Mouse (Mus musculus) gastrocnemius, postnatal 36 days (tissue): ENCODE data around the gene Rpl29. TPM values are rescaled to one million over a fixed set of nuclear protein-coding genes. Genes with fewer than 3 reads are reported as not detected.

Experiments
- DNase-seq, 2 experiments: peaks; one replicate each; pipeline ENCODE4 v3.0.0; 2022
- intact Hi-C: fragments of 180-260 bp; cut with DNase I; formaldehyde crosslinking; loops from one replicate; pipeline ENCODE4 v1.15.1; 2025
- long read RNA-seq, 2 experiments: library from polyadenylated mRNA; stranded (forward); transcript quantifications; one replicate each; pipeline ENCODE4 v2.0.0; 2021
- total RNA-seq, 2 experiments: library from RNA; stranded (reverse); gene quantifications; 2 replicates each; pipeline ENCODE4 v1.2.3; 2021

Gene Rpl29
- total RNA-seq = 100 to 1,000 TPM; 218 to 266 TPM
- long read RNA-seq, experiment 1, transcript Rpl29-201 (4 exons, 710 nt) = minor isoform, 16 of 111 reads
- long read RNA-seq, experiment 1, transcript Rpl29-203 (4 exons, 733 nt) = major isoform, 85 of 111 reads
- long read RNA-seq, experiment 1, partial matches to known transcripts = 10 of 111 reads
- long read RNA-seq, experiment 1, other reads (novel, unspliced or antisense) = 0 of 111 reads
- long read RNA-seq, experiment 2, transcript Rpl29-201 (4 exons, 710 nt) = minor isoform, 24 of 155 reads
- long read RNA-seq, experiment 2, transcript Rpl29-203 (4 exons, 733 nt) = major isoform, 114 of 155 reads
- long read RNA-seq, experiment 2, partial matches to known transcripts = 2 of 155 reads
- long read RNA-seq, experiment 2, other reads (novel, unspliced or antisense) = 14 of 155 reads

DNA sequence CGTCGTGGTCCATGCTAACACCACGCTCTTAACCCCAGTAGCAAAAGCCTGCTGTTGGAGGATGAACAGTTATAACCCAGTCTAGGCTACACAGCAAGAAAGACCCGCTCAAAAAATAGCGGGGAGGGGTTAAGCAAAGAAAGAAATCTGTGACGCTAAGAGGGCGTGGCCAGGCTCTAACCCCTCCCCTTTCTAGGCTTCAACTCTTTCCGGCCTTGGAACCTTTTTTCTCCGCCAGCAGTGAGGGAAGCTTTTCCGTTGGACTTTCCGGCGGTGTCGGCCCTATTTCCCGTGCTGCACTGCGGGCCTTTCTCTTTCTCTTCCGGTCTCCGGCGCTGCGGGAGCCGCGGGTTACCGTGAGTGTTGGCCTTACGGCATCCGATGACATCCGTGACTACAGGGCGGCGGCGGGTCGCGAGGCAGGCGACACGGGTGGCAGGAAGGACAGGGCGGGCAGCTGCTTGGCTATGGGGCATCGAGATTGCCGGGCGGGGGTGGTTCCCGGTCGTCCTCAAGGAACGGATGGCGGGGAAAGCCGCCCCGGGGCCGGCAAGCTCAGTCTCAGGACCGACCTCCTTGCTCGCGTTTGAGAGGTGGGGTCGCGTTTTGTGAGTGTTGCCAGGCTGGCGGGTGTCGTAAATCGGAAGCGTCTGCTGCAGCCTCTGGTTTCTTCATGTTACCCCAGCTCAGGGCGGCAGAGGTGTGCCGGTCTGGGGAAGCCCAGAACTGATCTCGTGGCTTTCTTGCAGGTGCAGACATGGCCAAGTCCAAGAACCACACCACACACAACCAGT lies at the start of gene Rpl29:
Gene Rpl29 (plus strand): TSS at position 234 of the 794 bp plus-strand sequence.
- intact Hi-C loops = loop anchor here (10.0 kb wide), 2 partner anchors 215 to 255 kb away; partner anchors contain the start of gene Wdr82
- peak; percentile 90 to 96 for DNase-seq

DNA sequence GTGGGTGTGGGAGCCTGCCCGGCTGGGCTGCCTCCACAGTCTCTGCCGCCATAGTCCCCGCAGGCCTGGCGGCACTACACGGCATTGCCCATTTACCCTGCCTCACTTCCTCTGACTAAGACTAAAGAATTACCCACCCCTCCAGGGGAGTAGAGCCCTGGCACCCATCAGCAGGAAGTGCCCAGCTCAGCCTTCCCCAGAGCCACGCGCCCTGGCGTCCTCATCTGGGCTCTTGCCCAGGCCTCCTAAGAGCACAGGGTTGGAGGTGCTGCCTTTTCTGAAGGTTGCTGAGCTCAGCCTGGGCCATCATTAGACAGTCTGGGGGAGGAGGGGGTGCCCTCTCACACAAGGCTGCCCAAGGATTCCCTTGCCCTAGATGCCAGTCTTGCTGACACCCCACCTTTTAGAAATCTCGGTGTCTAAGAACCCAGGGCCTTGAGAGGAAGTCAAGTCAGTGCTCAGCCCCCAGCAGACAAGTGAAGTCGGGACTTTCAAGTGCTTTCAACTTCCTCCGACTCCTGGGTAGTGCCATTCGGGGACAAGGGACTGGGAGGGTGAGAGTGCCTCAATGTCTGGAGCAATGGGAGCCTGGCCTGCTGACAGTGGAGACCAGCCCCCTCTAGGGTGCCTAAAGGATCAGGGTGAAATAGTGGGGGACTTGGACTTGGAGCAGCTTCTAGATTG lies 42.9 kb upstream of the Rpl29 start:
- intact Hi-C loops = loop anchor here (2.0 kb wide), 1 partner anchor 16 kb away; no protein-coding TSS in a partner anchor
- DNase-seq = peak; percentile 37 to 52

GRCm38 (mm10) chr9:106392828-106393527 lies 36.3 kb upstream of the Rpl29 start:
- intact Hi-C loops = no loop called here
- no peak for DNase-seq

GRCm38 (mm10) chr9:106393548-106393947 lies 35.7 kb upstream of the Rpl29 start:
- no peak for DNase-seq
- intact Hi-C loops = no loop called here

DNA sequence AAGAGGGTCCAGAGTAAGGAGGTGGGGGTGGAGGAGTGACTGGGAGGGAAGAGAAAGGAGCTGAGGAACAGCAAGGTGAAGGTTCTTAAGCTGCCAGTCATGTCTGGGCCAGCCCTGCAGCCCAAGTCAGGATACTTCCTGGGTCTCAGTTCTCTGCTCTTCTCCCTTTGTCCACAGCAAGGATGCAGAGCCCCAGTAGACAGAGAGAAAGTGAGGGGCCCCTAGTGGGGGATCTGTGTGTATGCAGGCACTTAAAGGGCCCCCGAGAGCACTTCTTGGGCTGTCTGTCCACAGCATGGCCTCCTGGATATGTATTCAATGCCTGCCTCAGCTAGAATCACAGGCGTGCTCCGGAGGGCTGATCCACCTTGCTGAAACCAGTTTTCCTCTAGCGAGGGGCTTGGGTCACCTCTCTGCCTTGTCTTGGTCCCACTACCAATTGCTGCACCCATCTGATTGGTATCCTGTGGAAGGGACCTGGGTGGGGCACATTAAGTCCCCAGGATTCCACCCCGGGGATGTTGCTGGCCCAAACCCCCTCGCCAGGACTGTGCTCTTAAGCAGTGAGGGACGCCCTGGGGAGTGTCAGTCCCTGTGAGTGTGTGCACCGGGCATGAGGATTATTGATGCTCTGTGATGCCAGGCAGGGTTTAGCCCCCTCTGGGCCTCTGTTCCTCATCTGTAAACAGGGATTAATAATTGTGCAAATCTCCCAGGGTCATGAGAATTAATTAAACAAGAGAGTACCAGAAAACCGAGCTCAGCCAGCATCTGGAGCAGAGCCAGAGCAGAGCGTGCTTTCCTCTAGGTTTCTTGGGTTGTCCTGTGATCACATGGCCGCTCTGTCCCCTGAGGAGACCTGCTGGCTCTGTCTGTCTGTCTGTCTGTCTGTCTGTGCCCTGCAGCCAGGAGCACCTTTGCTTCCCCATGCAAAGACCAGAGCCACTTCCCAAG lies 34.3 kb upstream of the Rpl29 start:
- DNase-seq = no peak
- intact Hi-C loops = no loop called here

DNA sequence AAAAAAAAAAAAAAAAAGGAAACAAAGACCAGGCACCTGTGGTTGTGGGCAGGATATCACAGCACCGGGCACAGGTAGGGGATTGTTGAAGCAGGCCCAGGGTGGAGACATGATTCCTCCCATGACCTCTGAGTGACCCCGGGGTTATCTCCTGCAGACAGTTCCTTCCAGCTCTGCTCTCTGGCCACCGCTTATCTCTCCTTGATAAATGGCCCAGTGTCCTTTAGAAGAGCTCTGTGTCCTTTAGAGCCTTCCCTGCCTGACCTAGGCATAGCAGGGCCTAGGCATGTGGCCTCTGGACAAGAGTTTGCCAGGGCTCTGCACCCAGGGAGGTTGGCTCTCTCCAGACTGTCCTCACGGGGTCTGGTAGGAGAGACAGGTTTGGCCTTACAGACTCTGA lies 31.5 kb upstream of the Rpl29 start:
- intact Hi-C loops = no loop called here
- no peak for DNase-seq

DNA sequence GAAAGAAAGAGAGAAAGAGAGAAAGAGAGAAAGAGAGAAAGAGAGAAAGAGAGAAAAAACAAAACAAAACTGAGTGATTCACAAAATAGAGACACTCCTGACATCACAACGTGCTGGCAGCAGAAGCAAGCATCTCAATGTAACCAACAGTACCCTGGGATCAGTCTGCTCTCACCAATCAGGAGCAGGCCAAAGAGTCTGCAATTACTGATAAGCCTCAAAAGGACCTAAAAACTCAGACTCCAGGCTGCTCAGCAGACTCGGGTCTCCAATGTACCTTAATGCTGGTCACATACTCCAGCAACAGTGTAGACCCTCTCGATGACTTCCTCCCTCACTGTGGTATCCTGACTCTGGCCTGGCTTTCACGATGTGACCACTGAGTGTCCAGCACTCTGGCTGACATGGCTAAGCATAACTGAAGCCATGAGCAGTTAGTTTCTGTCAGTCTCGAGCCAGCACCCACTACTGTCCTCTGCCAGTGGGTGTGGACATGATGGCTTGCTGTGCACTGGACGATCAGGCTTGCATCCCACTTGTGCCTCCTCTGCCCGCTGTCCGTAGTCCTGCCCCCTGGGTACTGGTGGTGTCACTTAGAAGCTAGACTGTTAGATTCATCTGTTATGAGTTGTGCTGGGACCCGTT lies 30.5 kb upstream of the Rpl29 start:
- no peak for DNase-seq
- intact Hi-C loops = no loop called here

- intact Hi-C loops = no loop called here
Measured at GRCm38 (mm10) chr9:106399808-106400207, 29.4 kb upstream of the Rpl29 start.

GRCm38 (mm10) chr9:106402149-106402548 lies 27.1 kb upstream of the Rpl29 start:
- DNase-seq = no peak
- intact Hi-C loops = loop anchor here (2.0 kb wide), 1 partner anchor 15 kb away; no protein-coding TSS in a partner anchor

More at GRCm38 (mm10) chr9:106399808-106400207, 29.4 kb upstream of the Rpl29 start:
- no peak for DNase-seq

DNA sequence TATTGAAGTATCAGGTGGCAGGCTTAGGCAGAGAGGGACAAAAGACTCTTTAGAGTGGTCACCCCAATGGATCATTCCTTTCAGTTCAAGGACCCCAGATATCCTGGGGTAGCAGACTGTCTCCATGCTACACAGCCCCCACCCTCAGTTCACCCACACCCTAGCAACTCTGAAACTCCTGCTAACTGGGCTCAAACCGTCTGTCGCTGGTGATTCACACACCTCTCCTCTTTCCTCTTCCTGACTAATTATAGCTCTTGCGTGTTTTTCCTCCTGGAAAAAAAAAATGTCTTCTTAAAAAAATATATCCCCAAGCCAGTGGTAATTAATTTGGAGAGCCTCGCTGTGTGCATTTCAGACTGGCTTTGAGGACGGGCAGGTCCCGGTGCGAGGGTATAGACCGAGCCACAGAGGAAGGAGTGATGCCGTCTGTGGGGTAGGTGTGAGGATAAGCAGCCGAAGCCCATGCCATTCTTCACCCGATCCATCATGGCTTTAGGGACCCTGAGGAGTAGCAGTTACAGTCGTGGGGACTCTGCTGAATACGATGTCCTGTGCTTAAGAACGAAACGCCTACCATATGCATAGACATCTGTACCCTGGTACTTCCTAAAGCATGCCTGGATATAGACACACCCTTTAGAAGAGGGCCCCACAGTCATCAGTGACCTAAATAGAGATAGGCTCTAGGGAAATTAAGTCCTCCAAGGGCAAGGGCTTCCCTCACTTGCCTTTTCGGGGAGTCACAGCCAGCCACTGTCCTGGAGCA lies 26.5 kb upstream of the Rpl29 start:
- no peak for DNase-seq
- intact Hi-C loops = loop anchor here (2.0 kb wide), 1 partner anchor 16 kb away; no protein-coding TSS in a partner anchor

- intact Hi-C loops = no loop called here
- peak; percentile 61 to 69 for DNase-seq
Measured at GRCm38 (mm10) chr9:106405275-106405674, 24.0 kb upstream of the Rpl29 start.

GRCm38 (mm10) chr9:106406443-106407078 lies 22.7 kb upstream of the Rpl29 start:
- intact Hi-C loops = no loop called here
- DNase-seq = peak; percentile 48 to 74

GRCm38 (mm10) chr9:106409096-106409495 lies 20.2 kb upstream of the Rpl29 start:
- no peak for DNase-seq
- intact Hi-C loops = no loop called here

- no peak for DNase-seq
- intact Hi-C loops = loop anchor here (2.0 kb wide), 1 partner anchor 39 kb away; no protein-coding TSS in a partner anchor
Measured at GRCm38 (mm10) chr9:106410086-106410650, 19.1 kb upstream of the Rpl29 start.

DNA sequence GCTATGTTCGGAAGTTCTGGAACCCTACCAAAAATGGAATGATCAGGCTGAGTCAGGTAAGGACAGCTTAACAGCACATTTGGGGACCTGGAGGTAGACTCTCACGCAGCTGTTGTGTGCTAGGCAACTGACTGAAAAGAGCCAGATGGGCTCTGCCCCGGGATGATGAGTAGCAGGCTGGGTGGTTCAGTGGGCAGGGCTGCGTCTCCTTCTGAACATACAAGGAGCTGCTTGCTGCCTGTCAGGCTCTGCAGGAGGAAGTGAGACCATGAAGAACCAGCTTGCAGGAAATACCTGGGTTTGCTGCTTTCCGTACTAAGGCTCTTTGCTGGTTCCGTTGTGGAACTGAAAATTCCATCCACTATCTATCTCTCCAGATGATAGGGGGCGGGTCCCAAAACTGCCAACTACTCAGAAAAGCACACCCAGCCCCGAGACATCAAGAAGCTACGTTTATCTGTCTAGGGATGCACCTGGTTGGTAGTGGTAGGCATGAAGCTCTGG lies 18.1 kb upstream of the Rpl29 start:
- DNase-seq = no peak

DNA sequence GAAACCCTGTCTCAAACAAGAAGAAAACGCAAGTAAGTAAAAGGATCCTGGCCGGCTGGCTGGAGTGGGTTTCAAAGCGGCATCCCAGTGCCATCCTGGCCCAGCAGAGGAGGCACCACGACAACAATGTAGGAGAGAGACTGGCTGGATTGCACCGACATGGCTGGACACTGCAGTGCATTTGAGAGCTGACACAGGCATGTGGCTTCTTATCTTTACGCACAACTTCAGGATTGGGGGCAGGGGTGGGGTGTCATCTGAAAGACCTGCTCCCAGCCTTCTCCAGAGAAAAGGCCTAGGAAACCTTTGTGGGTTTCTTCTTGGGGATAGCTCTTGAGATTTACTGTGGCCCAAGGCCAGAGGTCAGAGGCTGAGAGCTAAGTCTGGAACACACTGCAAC lies 17.5 kb upstream of the Rpl29 start:
- no peak for DNase-seq
- intact Hi-C loops = loop anchor here (2.0 kb wide), 1 partner anchor 41 kb away; no protein-coding TSS in a partner anchor

More for the DNA sequence above, 18.1 kb upstream of the Rpl29 start:
- intact Hi-C loops = loop anchor here (2.0 kb wide), 1 partner anchor 40 kb away; no protein-coding TSS in a partner anchor
